In genomic region chr2:35640576-35640975, GRCm38 (mm10) we compare ENCODE assay signal across 8 mouse cellular contexts.
DNase-seq lines count a peak whose midpoint lies in the region; ATAC-seq lines count a peak whose summit lies in the region.
"Had no signal": no experiment of that assay in that cellular context is flagged by ENCODE, and none has a peak within 500 bp of the region (broad histone marks: within the 10 kb centered on the region; RNA-seq: fewer than 3 reads in every experiment).

No protein-coding gene starts in this region.

- peaks cover 13% of the 10 kb centered on the region for H3K4me1 ChIP-seq in lung, embryonic 15.5 days
- H3K4me1 ChIP-seq: liver, embryonic 13.5 days had no signal

- no peaks in the 10 kb centered on the region for H3K27me3 ChIP-seq in lung, embryonic 15.5 days
- H3K27me3 ChIP-seq: liver, embryonic 13.5 days had no signal

- no peak overlapping the region for H3K9ac ChIP-seq in lung, embryonic 15.5 days
- H3K9ac ChIP-seq: liver, embryonic 13.5 days had no signal

- H3K4me2 ChIP-seq in lung, embryonic 15.5 days: no peak overlapping the region
- H3K4me2 ChIP-seq: liver, embryonic 13.5 days had no signal

- H3K9me3 ChIP-seq in lung, embryonic 15.5 days: no peaks in the 10 kb centered on the region
- H3K9me3 ChIP-seq: liver, embryonic 13.5 days had no signal

- H3K4me3 ChIP-seq in lung, embryonic 15.5 days: no peak overlapping the region
- H3K4me3 ChIP-seq: liver, embryonic 13.5 days had no signal

- WGBS in lung, embryonic 15.5 days: 47% methylated on average over 13 of the region's 13 CpGs

- peaks cover 10% of the 10 kb centered on the region; the same call in 1 of the 2 replicates for H3K36me3 ChIP-seq in lung, embryonic 15.5 days
- H3K36me3 ChIP-seq: liver, embryonic 13.5 days had no signal

- DNase-seq in cerebellum, adult 18-20 months: peak; percentile 80 to 83
- peak; percentile 69 to 71 for DNase-seq in cerebellum, postnatal 14 days
- peak; percentile 61 to 70 for DNase-seq in kidney, postnatal 25 days
- DNase-seq in urinary bladder, postnatal 4 days (ENCODE audit: low spot score in 2 of 2): peak; percentile 47 to 72
- no peak for DNase-seq in adrenal gland, postnatal 10 days
- DNase-seq in spleen, postnatal 36 days (ENCODE audit: low spot score in 2 of 2): no peak
- DNase-seq: liver, embryonic 13.5 days had no signal

- no peak overlapping the region for H3K27ac ChIP-seq in lung, embryonic 15.5 days
- H3K27ac ChIP-seq: liver, embryonic 13.5 days had no signal

- 0 out of 2 replicates have a peak, but pooled peaks have one; percentile 17 for ATAC-seq in lung, embryonic 15.5 days (ENCODE audit: borderline replicate concordance, extremely low read depth, low FRiP score, low TSS enrichment)

Comparison
In these comparisons a context has a peak if more than half of its experiments do, and no peak if none do; other contexts are left out.
1. DNase-seq: peak in cerebellum, adult 18-20 months (2 of 2), cerebellum, postnatal 14 days (2 of 2), kidney, postnatal 25 days (2 of 2) and urinary bladder, postnatal 4 days (2 of 2); none in adrenal gland, postnatal 10 days (single experiment) and spleen, postnatal 36 days (0 of 2).